Mouse (Mus musculus): ENCODE data around the gene Olfr523. TPM values are rescaled to one million over a fixed set of nuclear protein-coding genes. Genes with fewer than 3 reads are reported as not detected.

Gene Olfr523
- polyA plus RNA-seq, 1 experiment from 2014 or later = not detected

DNA sequence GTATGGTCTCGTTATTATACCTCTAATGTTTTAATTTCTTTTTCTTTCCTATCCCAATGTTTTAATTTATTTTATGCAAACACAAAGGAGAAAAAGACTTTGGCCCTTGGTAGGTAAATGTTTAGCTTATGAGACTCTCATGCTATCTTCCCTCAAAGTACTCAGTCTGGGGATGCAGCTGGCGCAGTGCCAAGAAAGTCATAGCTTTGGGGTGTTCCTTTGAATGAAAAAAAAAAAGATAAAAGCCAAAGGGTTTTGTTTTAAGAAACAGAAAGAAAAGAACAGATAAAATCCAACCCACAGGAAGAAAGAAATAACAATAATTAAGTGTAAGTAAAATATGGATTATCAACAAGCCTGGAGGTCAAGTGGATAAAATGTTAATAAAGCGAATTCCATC is 35.7 kb downstream of the Olfr523 start:
- Histone ChIP-seq H3K36me3 (no peaks in the 10 kb centered on the region), H3K4me2 (no peak overlapping the region), H3K4me1 (replicated peaks) (no peaks in the 10 kb centered on the region), H3K27ac (no peak overlapping the region), H3K27me3 (no peaks in the 10 kb centered on the region), H3K9ac (no peak overlapping the region), H3K9me3 (no peaks in the 10 kb centered on the region), H3K4me3 (no peak overlapping the region)
- ATAC-seq (ENCODE audit: low FRiP score) = no peak
- WGBS = 84% methylated on average over 3 of the region's 3 CpGs

DNA sequence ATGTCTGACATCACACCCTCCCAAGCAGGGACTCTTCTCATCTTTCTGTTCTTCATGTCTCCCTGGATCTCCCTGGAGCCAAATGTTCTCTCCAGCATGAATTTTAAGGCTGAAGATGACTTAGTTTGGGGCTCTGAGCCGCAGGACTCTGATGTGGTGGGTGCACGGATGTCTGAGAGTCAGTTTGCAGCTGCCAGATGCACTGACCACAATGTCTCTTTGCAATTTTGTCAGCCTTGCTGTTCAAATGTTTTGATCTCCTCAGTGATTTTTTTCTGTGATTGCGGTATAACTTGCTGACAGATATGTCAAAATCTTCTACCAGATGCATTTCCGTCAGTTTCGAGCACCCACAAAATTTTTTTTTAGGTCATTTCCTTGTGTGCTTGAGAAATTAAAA is 40.8 kb downstream of the Olfr523 start:
- no peak overlapping the region for H3K4me3 ChIP-seq
- H3K27me3 ChIP-seq = no peaks in the 10 kb centered on the region
- no peaks in the 10 kb centered on the region for H3K4me1 ChIP-seq (replicated peaks)
- no peak overlapping the region for H3K27ac ChIP-seq
- no peak overlapping the region for H3K9ac ChIP-seq
- H3K9me3 ChIP-seq = no peaks in the 10 kb centered on the region
- 89% methylated on average over 5 of the region's 5 CpGs for whole genome bisulfite sequencing
- H3K4me2 ChIP-seq = no peak overlapping the region
- no peak for ATAC-seq (ENCODE audit: low FRiP score)
- no peaks in the 10 kb centered on the region for H3K36me3 ChIP-seq

GRCm38 (mm10) chr7:140217967-140218366 is 45.0 kb downstream of the Olfr523 start, which contains the start of gene Cd163l1:
Gene Cd163l1, plus strand, starts transcription at chr7:140218267.
- no peaks in the 10 kb centered on the region for H3K9me3 ChIP-seq
- no peak within 1 kb of the TSS for H3K27ac ChIP-seq
- no peaks in the 10 kb centered on the region for H3K4me1 ChIP-seq (replicated peaks)
- ATAC-seq (ENCODE audit: low FRiP score) = no peak
- WGBS = 85% methylated on average over 2 of the region's 2 CpGs
- H3K4me2 ChIP-seq = no peak within 1 kb of the TSS
- no peak within 1 kb of the TSS for H3K9ac ChIP-seq
- H3K27me3 ChIP-seq = no peaks in the 10 kb centered on the region
- H3K36me3 ChIP-seq = no peaks in the 10 kb centered on the region
- H3K4me3 ChIP-seq = no peak within 1 kb of the TSS

DNA sequence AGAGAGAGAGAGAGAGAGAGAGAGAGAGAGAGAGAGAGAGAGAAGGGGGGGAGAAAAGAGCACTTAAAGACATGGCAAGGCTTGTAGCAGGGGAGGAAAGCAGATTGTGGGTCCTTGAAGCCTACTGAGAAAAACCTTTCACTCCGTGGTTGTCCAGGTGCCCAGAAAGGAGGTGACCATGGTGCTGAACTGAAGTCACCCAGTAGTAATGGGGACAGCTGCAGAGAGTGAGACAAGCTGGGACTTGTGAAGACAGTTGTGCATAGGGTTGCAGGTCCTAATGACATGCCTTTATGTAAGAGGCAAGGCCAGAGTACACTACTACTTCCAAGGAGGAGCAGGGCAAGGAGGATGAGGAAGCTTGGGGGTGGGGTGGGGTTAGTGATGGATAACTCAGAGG is 46.3 kb downstream of the Olfr523 start:
- WGBS = 30% methylated on average over 1 of the region's 1 CpGs
- H3K9me3 ChIP-seq = no peaks in the 10 kb centered on the region
- no peak overlapping the region for H3K4me2 ChIP-seq
- H3K27me3 ChIP-seq = no peaks in the 10 kb centered on the region
- no peaks in the 10 kb centered on the region for H3K4me1 ChIP-seq (replicated peaks)
- no peak overlapping the region for H3K27ac ChIP-seq
- no peak overlapping the region for H3K4me3 ChIP-seq
- no peak overlapping the region for H3K9ac ChIP-seq
- ATAC-seq (ENCODE audit: low FRiP score) = no peak
- H3K36me3 ChIP-seq = no peaks in the 10 kb centered on the region

- Histone ChIP-seq H3K27ac (no peak overlapping the region), H3K4me1 (replicated peaks) (no peaks in the 10 kb centered on the region), H3K4me3 (no peak overlapping the region), H3K27me3 (no peaks in the 10 kb centered on the region), H3K36me3 (no peaks in the 10 kb centered on the region), H3K4me2 (no peak overlapping the region), H3K9ac (no peak overlapping the region), H3K9me3 (no peaks in the 10 kb centered on the region)
- 93% methylated on average over 4 of the region's 4 CpGs for WGBS
- ATAC-seq (ENCODE audit: low FRiP score) = no peak
Measured at GRCm38 (mm10) chr7:140220375-140220774, 47.4 kb downstream of the Olfr523 start.

GRCm38 (mm10) chr7:140224209-140224608 is 51.2 kb downstream of the Olfr523 start:
- WGBS = 90% methylated on average over 13 of the region's 13 CpGs
- Histone ChIP-seq H3K4me2 (no peak overlapping the region), H3K4me1 (replicated peaks) (no peaks in the 10 kb centered on the region), H3K27me3 (no peaks in the 10 kb centered on the region), H3K27ac (no peak overlapping the region), H3K36me3 (no peaks in the 10 kb centered on the region), H3K9ac (no peak overlapping the region), H3K4me3 (no peak overlapping the region), H3K9me3 (no peaks in the 10 kb centered on the region)
- no peak for ATAC-seq (ENCODE audit: low FRiP score)

Other genes with a start within 250 kb of the Olfr523 start
- gene Utf1, start 229.4 kb upstream of the Olfr523 start, polyA plus RNA-seq (2015; fragmentation: Nextera tagmentation; extraction: Ambion mirVana) = not detected in 2 replicates
- gene 6430531B16Rik, start 194.5 kb upstream of the Olfr523 start, polyA plus RNA-seq (2015; fragmentation: Nextera tagmentation; extraction: Ambion mirVana) = 0.91 and 1.2 TPM in 2 replicates
- 3.9 and 5.3 TPM in 2 replicates for gene Adam8, start 180.7 kb upstream of the Olfr523 start, polyA plus RNA-seq (2015; fragmentation: Nextera tagmentation; extraction: Ambion mirVana)
- gene Zfp511, start 136.8 kb upstream of the Olfr523 start, polyA plus RNA-seq (2015; fragmentation: Nextera tagmentation; extraction: Ambion mirVana) = 52.5 and 54.2 TPM in 2 replicates
- 55.8 and 60.9 TPM in 2 replicates for gene Tubgcp2, start 136.5 kb upstream of the Olfr523 start, polyA plus RNA-seq (2015; fragmentation: Nextera tagmentation; extraction: Ambion mirVana)
- 16.5 and 28.5 TPM in 2 replicates for gene Msx3, start 124.1 kb upstream of the Olfr523 start, polyA plus RNA-seq (2015; fragmentation: Nextera tagmentation; extraction: Ambion mirVana)
- 104 and 105 TPM in 2 replicates for gene Caly, start 90.7 kb upstream of the Olfr523 start, polyA plus RNA-seq (2015; fragmentation: Nextera tagmentation; extraction: Ambion mirVana)
- gene Prap1, start 79.8 kb upstream of the Olfr523 start, polyA plus RNA-seq (2015; fragmentation: Nextera tagmentation; extraction: Ambion mirVana) = not detected in 2 replicates
- gene Fuom, start 70.8 kb upstream of the Olfr523 start, polyA plus RNA-seq (2015; fragmentation: Nextera tagmentation; extraction: Ambion mirVana) = 27.9 and 30.4 TPM in 2 replicates
- gene Paox, start 57.4 kb upstream of the Olfr523 start, polyA plus RNA-seq (2015; fragmentation: Nextera tagmentation; extraction: Ambion mirVana) = 10.0 and 11.8 TPM in 2 replicates
- 123 and 125 TPM in 2 replicates for gene Echs1, start 56.7 kb upstream of the Olfr523 start, polyA plus RNA-seq (2015; fragmentation: Nextera tagmentation; extraction: Ambion mirVana)
- gene Mtg1, start 35.7 kb upstream of the Olfr523 start, polyA plus RNA-seq (2015; fragmentation: Nextera tagmentation; extraction: Ambion mirVana) = 28.3 and 30.6 TPM in 2 replicates
- 10.8 and 11.0 TPM in 2 replicates for gene Sprn, start 18.3 kb upstream of the Olfr523 start, polyA plus RNA-seq (2015; fragmentation: Nextera tagmentation; extraction: Ambion mirVana)
- not detected in 2 replicates for gene Olfr522, start 8.5 kb upstream of the Olfr523 start, polyA plus RNA-seq (2015; fragmentation: Nextera tagmentation; extraction: Ambion mirVana)
- not detected in 2 replicates for gene Olfr524, start 32.7 kb downstream of the Olfr523 start, polyA plus RNA-seq (2015; fragmentation: Nextera tagmentation; extraction: Ambion mirVana)
- gene Cd163l1, start 45.0 kb downstream of the Olfr523 start, polyA plus RNA-seq (2015; fragmentation: Nextera tagmentation; extraction: Ambion mirVana) = not detected in 2 replicates
- gene 5830411N06Rik, start 74.1 kb downstream of the Olfr523 start, polyA plus RNA-seq (2015; fragmentation: Nextera tagmentation; extraction: Ambion mirVana) = not detected in 2 replicates
- gene Olfr525, start 147.6 kb downstream of the Olfr523 start, polyA plus RNA-seq (2015; fragmentation: Nextera tagmentation; extraction: Ambion mirVana) = not detected in 2 replicates
- not detected in 2 replicates for gene Olfr527, start 160.8 kb downstream of the Olfr523 start, polyA plus RNA-seq (2015; fragmentation: Nextera tagmentation; extraction: Ambion mirVana)
- gene Olfr60, start 188.5 kb downstream of the Olfr523 start, polyA plus RNA-seq (2015; fragmentation: Nextera tagmentation; extraction: Ambion mirVana) = not detected in 2 replicates
- not detected in 2 replicates for gene Olfr530, start 203.1 kb downstream of the Olfr523 start, polyA plus RNA-seq (2015; fragmentation: Nextera tagmentation; extraction: Ambion mirVana)
- gene Olfr531, start 229.7 kb downstream of the Olfr523 start, polyA plus RNA-seq (2015; fragmentation: Nextera tagmentation; extraction: Ambion mirVana) = not detected in 2 replicates
- gene Olfr532, start 248.4 kb downstream of the Olfr523 start, polyA plus RNA-seq (2015; fragmentation: Nextera tagmentation; extraction: Ambion mirVana) = not detected in 2 replicates

Measured in hindbrain, embryonic 13.5 days (tissue).